Mouse (Mus musculus): ENCODE results near the gene Lgr5.

Gene Lgr5

DNA sequence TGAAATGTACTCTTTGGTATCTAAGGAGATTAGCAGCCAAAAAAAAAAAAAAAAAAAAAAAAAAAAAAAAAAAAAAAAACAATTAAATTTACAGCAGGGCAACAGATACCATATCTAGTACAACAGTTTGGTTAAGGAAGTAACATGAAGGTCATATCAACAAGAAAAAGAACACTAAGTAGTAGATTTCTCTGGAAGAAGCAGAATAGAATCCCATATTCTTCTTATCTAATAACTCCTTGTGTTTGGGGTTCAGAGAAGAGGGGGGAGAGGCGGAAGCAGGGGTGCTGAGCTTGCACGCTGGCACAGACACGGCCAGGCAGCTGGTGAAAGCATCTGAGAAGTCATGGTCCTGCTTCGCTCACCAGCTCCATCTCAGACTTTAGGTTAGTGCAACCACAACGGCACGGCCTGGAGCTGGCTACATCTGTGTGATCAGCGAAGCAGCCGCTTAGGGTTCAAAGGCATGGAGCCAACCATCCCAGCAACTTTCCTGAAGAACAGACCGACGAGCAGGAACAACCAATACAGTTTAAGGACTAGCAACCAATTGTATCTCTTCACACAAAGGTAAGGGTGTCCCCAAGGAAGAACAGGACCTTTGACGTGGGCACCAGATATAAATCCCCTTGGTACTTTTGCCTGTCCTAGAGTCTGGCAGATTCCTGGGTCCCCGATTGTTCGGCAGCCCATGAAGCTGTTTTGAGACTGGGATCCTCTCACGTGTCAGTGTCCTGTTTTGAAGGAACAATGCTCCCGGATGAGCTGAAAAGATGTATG is 17.7 kb downstream of the Lgr5 start, which contains the start of gene A930009A15Rik:
Gene A930009A15Rik (plus strand): TSS at position 275 of the 780 bp plus-strand sequence.
- no peak for DNase-seq

DNA sequence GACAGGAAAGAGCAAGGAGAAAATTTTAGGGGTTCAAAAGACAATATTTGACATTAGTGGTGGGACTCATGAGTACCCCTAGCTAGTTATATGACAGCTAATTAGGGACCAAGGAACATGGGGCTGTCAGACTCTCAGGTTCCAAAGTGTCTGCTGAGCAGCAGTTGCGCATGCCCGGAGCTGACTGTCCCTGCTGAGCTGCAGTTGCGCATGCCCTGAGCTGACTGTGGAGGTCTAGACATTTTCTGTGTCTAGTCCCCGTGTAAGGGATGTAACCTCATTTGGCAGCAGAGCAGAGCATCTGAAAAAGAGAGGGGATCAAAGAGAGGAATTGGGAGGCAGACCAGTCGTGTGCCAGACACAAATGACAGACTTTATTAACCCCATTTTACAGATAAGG is 23.6 kb downstream of the Lgr5 start:
- DNase-seq: no peak

DNA sequence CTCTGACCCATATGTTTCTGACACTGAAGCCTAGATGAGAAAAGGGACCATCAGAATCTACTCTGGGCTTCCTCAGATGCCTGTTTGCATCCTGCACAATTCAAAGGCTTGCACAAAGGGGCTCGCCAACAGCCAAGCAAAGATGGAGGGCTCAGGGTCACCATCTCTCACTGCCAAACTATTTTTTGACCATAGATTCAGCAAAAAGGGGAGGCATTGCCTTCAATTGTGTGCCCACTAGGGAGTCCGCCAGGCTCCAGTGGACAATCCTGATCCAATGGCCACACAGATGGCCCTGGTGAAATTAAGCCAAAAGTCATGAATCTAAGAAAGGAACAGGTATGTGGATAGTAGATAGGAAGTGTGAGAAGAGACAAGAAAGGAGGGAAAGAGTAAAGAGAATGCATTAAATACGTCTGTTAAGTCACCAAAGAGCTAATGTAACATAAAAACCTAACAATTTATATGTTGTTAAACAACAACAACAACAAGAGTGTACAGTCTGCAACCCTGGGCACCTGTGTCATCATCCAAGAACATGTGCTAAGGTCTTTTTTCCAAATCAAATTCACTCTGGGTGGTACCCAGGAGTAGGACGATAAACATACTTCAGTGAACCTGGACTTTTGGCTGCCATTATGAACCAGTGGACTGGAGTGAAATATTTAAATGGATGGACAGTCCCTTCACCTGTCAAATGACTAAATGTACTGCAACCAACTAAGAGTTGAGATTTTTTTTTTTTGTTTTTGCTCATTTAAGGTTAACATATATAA is 24.5 kb downstream of the Lgr5 start:
- no peak for DNase-seq

DNA sequence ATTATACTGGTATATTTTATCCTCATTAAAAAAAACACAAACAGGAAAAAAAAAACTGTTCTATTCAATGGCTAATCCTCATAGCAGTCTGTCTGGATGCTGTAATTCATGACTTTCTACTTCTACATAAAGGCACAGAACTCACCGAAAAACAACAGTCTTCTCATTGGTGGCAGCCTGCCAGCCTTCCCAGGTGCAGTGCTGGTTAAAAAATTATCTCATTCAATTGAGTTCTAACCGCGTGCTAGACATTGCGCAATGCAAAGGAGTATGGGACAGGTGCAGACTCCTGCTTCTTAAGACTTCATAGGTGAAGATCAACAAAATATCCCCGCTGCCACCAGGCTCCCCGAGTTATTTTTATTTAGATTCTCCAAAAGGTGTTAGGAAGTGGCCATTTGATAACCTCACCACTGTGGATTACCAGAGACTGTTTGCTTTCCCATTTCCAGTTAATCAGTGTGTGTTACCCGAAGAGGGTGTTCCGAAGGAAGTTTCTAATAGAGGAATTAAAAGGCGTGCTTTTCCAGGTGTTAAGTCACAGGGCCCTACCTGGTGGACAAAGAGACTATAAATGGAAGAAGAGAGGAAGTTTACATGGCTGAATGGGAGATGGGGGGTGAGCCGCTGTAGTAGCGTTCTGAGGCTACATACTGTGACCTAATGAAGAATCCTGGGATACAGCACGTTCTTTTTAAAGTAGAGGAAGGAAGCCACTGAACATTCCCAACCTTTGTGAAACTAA is 26.3 kb downstream of the Lgr5 start:
- DNase-seq: no peak

DNA sequence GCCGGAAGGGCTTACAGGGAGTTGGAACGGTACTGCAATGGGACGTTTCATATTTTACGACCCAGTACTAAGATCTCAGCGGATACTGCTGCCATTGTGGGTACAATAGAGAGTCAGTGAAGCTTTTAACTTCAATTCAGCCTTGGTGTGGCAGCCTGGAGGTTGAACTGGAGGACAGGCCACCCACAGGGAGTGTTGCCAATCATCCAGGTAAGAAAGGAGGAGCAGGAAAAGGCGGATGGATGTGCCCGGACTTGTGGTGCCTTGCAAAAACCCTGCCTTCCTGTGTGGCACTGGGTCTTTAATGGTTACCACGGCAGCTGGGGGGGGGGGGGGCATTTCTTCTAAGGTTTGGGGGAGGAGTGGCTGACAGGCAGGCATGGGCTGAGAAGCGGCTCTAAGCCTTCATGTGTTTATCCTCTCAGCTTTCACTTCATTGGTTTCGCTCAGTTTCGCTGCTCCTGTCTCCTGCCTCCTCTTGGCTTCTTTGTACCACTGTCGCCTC is 30.8 kb downstream of the Lgr5 start:
- no peak for DNase-seq

DNA sequence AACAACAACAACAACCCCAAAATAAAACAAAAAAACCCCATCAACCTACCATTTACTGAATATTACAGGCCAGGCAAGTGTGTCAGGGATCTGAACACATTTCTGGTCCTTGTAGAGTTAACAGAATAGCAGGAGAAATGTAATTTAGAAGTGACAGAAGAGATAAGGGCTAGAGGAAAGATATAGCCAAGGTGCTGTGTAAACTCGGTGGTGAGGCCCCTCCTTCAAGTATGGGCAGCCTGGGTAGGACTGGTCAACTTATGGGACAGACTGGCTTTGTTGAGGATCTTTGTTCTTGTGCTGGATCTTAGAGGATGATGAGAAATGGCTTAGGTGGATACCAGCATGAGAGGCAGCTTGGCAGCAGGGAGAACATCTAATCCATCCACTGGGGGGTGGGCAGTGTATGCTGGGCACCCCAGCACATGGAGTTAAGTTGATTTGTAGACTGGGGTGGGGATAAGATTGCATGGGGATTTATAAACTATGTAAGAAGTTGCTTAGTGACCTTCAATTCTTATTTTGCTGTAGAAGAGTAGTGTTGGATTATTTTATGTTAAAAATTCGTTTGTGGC is 32.3 kb downstream of the Lgr5 start:
- DNase-seq: no peak

DNA sequence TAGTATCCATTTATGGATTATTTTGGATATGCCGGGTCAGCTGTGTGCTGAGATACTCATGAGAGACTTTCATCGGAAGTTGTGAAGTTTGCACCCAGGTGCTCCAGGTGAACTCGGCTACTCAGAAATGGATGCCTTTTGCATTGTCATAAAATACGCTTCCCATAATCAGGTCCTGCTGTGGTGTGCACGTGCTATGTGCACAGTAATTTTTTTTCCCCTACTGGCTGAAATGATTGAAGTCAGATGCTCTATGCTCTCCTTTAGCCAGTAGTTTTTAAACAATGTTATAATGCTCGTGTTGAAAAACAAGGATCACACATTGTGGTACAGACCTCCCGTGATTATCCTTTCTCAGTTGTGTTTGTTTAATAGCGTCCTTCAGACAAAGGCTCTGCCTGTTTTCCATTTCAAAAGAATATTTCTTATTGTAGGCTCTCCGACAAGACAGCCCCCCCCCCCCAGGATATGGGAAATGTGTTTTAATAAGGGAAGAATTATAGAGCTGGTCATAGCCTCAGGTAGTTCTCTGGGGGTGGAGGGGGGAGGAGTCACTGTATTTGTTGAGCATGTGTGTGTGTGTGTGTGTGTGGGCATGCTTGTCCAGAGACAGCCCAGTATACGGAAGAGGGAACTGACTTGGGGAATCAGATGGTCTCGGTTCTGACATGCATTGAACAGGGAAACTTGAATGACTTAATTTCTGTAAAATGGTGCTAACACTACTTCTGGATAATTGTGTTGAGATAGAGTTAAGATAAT is 34.0 kb downstream of the Lgr5 start:
- DNase-seq: no peak

DNA sequence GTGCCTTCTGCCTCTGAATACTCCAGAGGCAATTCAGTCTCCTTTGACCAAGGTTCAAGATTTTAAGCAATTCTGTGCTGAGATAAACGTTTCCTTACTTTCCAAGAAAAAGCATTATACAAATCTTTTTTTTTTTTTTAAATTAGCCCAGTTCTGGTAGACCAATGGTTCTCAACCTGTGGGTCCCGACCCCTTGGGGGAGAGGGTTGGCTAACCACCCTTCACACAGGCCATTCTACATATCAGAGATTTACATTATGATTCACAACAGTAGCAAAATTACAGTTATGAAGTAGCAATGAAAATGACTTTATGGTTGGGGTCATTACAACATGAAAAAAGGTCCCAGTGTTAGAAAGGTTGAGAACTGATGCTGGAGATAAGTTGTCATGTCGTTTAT is 36.5 kb downstream of the Lgr5 start:
- no peak for DNase-seq

DNA sequence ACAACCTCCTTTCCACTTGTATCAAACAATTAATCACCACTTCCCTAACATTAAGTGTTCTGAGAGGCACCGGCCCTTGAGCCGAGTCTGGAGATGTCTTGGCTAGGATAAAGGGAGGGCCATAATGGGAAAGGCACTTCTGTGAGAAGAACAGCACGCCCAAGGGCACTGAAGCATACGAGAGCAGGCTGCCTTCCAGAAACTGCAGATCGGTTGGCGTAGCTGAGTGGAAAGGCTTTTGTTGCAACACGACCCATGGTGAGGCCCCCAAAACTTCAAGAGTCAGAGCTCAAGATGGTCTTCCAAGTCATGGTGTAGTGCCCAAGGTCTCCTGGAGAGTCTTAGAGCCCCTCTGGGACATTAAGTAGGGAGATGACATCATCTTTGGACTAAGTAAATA is 37.3 kb downstream of the Lgr5 start:
- DNase-seq: no peak

DNA sequence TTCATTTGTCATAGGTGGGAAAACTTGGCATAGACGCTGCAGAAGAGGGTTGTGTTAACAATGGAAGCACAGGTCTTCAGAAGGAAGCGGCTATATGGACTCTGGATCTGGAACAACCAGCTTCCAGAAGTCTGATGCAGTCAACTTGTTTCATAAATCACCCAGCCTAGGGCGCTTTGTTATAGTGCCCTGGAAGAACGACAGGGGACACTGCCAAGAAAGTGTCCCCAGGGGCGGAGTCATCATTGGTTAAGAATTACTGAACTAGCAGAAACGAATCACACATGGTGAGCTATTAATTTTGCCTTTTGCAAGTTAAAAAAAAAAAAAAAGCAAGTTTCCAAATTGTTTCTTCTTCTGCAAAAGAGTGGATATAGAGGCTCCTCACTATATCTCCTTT is 44.7 kb downstream of the Lgr5 start:
- DNase-seq: no peak

DNA sequence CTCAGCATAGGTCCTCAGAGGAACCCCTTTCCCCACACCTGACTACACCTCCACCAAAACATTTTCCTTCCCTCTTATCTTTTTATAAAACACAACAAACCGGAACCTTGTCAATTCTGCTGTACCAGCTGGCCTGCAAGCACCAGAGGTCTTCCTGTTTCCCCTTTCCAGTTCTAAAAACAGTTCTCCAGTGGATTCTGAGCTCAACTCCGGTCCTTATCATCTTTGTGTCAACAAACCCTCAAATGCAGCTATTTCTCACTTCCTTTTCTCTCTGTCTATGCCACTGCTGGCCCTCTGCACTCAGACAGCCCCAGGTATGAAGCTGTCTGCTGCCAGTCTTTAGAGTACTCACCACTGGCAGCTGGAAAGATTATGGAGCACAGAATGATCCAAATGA is 56.8 kb downstream of the Lgr5 start:
- no peak for DNase-seq

DNA sequence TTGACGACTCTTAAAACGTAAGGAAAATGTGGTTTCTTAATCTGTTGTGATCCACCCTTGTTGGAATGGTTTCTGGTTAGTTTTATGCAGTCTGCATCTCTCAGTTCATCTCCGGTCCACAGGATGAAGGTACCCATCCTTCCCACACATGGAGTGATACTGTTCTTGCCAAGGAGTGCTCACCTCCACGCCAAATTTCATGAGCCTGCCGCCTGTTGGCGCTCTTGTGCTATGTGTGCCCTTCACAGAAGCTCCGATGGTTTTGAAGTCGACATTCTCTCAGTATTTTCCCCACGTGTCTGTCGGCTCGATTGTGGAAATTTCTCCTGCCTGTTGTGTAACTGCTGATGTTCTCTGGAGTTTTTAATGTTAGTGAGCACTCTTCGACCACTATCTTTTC is 57.8 kb downstream of the Lgr5 start:
- no peak for DNase-seq

DNA sequence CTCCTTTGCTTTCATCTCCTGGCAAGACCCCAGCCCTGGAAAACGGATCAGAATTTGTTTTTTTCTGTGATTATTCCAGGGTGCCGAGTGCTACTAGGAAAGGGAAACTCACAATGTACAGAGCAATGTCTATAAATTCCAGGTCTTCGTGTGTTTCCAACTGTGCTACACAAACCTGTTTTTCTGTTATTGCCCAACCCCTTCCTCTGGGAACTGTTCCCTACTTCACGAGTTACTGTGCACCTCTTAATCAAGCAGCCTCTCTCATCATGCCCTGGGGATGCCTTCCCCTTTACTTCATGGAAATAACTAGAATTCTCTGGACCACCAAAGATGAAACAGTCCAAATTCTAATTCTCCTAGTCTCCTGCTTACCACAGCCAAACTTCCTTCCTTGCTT is 58.7 kb downstream of the Lgr5 start:
- no peak for DNase-seq

DNA sequence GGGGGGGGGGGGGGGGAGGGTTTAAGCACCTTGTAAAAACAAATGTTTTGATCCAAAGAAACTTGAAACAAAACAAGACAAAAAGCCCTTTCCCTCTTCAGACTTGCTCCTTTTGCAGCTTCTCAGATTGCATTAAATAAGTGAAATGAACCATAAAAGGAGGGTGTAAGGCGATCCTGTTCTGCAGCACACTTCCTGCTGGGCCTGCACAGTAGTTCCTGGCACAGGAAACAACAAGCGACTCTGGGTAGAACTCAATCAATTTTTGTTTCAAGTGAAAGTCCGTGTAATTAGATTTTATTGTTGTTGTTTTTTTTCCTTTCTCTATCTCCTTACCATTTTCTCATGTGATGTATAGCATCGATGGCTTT is 66.5 kb downstream of the Lgr5 start:
- no peak for DNase-seq

DNA sequence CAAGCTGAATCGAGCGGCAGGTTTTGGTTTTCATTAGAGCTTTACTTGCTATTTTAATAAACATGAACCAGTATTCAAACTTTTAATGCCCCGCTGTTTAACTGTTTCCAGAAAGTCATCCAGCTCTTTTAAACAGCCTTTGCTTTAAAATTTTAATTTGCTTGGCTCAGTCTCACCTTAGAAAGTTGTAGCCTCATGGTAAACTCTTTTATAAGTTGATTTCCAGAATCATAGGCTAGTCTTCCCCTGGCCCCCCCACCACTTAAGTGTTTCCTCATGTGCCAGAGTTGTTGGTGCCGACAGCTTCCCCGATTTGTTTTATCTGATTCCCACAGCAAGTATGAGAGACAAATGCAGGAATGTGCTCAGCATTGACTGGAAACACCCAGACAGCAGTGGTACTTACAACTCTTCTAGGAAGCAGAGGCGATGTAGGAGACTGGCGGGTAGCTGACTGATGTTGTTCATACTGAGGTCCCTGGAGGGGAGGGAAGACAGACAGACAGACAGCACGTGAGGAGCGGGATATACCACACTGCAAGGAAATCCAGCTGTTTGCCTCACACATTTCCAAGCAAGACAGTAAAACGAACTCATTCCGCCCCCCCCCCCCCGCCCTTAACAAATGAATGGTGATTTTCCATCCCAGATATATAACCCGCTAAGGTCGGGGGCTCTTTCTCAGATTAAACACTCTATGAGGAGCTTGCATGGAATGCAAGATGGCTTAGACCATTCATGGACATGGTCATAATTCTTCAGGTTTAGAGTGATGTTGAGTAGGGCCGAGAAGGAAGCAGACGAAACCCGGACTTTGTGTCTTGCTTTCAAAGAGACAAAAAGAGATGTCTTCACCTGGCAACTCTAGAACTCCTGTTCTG is 67.1 kb downstream of the Lgr5 start:
- no peak for DNase-seq

DNA sequence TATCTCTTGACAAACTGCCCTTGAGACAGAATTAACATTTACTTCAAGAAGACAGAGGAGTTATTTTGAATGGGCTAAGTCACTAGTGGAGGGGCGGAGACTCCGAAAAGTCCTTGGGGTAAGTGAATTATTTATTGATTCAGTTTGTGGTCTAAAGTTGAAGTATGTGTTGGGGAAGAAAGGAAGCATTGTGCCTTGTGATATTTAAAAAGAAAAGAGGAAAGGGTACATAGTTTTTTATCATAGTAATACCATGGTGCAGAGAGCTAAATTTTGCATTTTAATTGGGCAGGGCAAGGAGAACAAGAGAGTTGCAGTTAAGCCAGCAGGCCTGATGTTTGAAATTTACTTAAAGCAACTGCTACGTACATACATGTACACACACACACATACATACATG is 68.7 kb downstream of the Lgr5 start:
- no peak for DNase-seq

DNA sequence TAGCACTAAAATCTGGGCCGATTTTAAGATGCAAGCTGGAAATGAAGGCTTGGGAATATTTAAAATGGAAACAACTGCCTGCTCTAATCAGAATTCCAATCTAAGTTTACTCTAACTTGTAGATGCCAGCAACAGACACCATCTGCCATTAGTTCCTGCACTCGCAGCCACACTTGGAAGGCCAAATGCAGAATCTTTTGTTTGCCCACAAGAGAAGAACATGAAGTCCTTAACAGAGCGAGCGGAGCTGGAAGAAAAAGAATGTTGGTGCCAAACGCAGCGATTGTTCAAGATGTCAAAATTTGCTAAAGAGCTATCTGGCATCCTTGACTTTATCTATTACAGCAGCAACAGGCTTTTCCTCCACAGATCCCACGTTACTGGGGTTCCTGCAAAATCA is 72.1 kb downstream of the Lgr5 start:
- no peak for DNase-seq

DNA sequence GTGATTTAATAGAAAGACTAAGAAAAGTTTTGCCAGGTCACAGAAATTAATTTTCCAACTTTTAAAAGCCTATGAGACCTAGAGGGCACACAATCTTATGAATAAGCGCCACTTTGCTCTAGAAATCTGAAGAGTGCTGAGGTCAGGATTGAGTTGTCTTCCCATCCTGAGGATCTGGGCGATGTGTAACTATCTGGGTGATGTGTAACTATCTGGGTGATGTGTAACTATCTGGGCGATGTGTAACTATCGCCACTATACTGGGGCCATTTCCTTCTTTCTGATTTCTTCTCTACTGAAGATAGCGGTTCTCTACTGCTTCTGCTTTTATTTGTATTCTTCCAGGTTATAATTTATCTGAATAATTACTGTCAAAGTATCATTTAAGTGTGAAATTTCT is 76.6 kb downstream of the Lgr5 start:
- DNase-seq: no peak

DNA sequence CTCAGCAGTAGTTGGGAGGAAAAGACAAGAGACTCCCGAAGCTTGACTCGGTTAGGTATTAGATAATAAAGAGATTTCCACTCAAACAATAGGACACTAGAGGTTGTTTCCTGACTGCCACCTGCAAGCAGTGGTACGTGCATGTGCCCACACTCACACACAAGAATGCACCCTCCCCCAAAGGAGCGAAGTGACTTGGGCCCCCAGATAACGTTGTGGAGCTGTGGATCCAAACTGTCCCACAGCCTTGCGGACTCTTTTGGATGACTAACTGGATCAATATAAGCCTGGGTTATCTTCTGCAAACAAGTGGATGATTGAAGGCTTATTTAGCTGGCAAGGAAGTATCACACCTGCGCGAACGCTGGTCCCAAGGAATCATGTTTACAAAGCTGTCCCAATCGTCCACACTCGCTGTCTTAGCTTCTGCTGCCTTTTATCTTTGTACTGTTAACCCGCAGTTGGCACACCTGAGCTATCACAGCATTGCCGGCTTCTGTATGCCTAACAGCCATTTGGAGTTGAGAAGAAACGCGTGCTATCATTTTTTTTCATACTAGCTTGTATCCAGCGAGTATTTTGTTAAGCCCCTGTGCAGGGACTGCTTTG is 81.8 kb downstream of the Lgr5 start:
- no peak for DNase-seq

DNA sequence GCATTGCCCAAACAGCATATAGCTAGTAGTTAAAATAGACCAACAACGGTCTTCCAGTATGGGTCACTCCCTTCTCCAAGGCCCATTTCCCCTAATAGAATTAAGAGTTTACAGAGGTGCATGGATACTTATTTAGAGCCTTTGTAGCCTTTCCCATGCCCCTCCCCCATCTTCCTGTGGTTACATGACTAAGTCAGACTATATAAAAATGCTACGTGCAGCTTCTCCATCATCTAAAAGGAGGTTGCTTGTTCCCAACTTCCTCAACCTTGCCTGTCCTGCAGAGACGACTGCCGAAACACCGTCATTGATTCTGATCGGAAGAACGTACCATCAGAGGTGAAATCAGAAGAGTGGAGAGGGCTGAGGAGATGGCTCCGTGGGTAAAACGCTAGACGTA is 82.4 kb downstream of the Lgr5 start:
- DNase-seq: no peak

DNA sequence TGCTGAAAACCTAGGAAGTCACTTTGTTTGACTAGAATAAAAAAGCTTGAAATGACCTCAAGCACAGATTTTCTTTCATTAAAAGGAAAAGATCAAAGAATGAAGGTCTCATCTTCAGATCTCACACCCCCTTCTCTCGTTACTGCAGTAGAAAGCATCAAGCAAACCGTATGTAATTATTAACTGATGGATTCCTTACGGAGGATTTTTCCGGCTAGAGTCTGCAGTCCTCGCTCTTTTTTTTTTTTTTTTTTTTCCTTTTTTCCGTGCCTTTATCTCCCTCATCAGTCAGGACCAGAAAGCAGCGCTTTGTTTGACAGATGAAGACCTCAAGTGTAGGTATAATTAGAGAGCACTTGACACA is 93.8 kb downstream of the Lgr5 start:
- DNase-seq: no peak
